Mouse (Mus musculus) thymus, adult 18-20 months (tissue): Measurements from ENCODE around the gene Shisal1.

Experiments used
- DNase-seq, 2 experiments: peaks; one replicate each; pipeline ENCODE4 v3.0.0; 2022; ENCODE audit warnings: mixed read lengths in 2 of 2

Shisal1 gene

DNA sequence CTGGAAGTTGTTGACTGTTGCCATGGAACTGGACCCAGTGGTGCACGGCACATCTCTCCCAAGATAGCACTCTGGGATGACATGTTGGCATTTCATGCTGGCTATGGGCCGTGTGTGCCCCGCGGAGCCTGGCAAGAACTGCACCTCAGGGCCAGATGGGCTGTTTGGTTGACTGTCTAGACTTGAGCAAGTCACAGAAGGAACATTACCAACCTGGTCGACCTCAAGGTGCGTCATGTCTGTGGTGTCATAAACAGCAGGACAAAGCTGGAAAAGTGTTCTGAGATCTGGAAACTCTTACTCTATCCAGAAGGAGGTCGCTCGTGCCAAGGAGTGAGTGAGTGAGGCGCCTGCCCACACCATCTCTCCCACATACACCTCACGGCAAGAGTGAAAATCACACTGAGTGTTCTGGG, 80.3 kb downstream of the Shisal1 start:
- DNase-seq, result no peak

DNA sequence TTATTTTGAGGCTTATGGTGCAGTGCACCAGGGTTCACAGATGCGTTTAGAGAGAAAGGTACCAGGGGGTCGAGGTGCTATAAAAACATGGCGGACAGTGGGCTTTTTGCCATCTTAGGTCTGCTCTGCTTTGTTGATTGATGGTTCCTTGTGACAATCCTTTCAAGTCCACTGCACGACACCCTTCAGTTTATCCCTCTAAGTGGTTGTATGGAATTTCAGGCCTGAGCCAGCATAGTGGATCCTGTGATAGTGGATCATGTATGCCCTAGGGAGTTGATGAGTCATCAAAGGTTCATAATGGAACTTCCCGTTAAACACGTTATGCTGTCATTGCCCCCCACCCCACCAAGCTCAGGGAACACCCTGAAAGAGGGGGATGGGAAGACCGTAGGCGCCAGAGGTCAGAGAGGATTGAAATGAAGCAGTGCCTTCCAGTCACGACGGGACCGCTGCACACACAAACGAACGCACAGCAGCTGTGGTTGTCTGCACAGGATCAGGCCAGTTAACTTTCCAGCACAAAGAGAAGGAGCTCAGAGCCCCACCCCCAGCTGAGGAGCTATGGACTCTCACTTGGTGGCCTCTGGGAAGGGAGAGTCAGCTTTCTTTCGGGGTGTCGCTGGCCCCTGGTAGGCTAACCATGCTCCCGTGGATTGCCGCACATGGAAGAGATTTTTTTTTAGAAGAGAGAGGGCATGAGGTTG, 81.1 kb downstream of the Shisal1 start:
- no peak for DNase-seq

DNA sequence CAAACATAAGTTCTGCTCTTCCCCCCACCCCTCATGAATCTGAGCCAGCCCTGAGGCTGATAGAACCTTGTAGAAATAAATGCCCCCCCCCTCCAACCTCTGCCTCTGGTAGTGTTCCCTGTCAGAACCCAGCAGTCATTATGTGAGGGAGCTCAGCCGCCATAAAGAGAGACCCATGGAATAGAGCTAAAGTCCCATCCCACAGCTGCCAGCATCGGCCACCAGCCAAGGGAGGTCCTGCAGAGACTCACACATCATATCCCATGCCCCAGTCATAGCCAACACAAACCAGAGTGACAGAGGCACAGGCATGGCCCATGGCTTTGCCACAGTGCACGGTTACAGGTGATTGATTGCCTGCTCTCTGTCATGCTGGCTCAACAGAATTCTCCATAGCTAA, 82.2 kb downstream of the Shisal1 start:
- no peak for DNase-seq

DNA sequence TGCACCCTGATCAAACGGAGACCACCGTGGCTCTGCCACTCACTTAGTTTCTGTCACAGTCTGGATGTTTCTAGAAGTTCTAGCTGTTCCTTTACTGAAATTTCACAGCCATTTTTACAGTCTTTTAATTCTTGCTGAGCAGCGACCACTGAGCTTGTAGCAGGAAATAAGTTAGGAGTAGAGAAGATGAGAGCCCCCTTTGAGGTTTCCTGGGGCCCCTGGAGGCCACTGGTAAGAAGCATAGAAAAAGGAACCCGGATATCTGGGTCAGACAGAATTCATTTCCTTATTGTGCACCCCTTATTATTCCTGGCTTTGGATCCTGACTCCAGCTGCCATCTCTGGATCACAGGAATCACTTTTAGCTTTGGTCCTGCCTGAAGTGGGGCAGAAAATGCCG, 91.8 kb downstream of the Shisal1 start:
- DNase-seq, result no peak

DNA sequence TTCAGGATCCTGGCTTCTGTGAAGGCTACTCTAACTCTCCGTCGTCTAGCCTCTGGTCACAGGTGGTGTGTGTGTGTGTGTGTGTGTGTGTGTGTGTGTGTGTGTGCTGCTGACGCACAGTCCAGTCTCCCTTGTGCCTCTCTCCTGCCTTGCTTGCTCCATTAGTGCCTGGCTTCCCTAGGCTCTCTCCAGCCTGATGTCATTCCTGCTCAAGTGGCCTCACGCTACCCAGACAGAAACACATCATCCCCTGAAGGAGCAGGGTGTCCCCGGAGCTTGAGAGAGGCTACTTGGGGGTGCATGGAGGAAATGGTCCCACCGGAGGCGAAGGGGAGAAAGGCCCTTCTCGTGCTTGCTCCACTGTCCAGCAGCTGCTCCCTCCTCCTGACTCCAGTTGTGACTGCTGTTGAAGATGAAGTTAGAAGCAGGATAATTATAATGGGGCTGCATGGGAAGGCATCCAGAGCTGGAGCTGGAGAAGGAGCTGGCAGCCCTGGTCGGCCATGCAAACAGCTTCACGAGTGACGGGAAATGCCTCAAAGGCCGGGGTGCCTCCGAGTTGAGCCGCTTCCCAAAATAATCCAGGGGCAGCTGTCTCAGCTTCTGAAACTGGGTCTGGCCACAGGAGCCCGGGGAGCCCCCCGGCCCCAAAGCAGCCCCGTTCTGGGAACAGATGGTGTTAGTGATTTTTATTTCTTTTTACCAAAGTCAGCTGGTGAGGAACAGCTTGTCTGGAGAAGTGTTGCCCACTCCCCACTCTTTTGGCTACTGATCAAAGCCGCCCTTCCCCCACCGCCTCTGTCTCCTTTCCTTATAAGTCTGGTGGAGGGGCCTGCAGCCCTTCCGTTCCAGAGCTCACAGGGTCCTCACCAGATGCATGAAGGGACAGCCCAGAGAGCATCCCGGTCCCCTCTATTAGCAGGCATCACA, 94.7 kb downstream of the Shisal1 start:
- DNase-seq, result no peak

DNA sequence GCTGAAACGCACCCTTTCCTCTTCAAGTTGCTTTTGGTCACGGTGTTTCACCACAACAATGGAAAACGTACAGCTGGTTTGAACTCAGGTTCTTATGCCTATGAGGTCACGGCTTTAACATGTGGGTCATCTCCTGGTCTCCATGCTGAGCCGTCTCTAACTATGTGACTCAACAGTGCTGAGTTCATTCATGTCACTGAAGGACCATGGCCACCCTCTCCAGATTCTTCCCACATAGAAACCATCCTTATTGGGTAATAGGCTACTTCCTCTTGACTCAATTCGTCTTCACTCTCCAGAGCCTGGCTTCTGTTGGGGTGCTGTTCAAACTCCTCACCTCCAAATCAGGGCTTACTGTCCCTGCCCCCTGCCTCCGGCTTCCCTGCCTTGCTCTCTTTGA, 95.6 kb downstream of the Shisal1 start:
- no peak for DNase-seq

DNA sequence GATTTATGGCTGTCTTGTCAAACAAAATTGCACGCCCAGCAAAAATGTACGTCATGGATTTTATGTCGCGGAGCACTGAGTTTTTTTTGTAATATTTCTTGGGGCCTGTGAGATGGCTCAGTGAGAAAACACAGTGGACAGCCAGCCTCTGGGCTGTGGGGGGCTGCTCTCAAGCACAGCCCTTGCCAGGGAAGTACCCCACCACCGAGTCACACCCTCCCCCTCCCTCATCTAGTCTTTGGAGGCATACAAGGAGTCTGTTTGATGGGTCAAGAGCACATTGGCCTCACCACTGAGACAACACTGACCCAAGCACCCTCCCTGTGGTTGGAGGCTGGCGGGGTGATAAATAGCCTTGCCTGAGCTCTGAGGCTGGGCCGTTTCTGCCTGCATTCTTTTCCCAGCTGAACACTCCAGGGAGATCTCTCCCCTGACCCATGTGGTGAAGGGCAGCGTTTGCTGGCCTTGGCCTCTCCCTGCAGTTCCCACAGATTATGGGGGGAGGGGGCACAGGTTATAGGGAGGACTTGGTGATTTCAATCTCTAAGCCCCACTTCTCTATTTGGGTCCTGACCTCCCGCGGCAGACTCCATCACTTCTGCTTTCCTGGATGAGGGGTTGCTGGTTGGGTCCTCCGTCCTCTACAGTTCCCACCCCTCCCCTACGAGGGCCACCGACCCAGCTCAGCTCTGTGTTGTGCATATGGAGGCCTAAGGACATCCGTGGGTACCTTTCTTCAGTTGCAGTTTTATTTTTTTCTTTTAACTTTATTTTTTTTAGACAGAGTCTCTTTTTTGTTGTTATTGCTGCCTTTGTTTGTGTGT, 96.8 kb downstream of the Shisal1 start:
- no peak for DNase-seq

DNA sequence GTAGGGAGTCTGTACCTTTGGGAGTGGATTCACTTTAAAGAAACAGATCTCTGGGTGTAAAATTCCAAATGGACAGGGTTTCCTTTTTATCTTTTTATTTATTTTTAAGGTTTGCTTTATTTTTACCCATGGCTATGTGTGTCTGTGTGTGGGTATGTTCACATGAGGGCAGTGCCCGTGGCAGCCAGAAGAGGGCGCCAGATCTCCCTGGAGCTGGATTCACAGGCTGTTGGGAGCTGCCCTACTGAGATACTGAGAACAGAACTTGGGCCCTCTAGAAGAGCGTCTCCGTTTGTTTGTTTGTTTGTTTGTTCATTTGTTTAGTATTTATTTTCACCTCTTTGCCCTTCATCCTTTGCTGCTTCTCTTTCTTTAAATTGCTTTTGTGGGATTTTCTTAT, 98.1 kb downstream of the Shisal1 start:
- DNase-seq, result no peak

DNA sequence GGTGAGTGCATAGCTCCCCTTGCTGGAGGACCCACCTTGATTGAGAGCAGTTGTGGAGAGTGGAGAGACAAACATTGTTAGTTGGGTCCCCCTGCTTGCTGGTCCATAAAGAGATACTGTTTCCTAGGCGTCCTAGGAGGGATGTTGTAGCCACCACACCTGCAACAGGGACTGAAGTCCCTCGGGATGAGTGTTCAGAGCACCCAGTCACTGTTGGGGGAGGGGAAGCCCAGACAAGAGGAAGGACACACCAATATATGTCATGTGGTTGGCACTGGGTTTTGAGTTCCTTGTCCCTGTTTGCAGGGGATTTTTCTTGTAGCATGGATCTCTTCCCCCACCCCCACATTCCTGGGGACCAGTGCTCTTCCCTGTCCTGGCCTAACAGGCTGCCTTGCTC, 106.0 kb downstream of the Shisal1 start:
- no peak for DNase-seq

DNA sequence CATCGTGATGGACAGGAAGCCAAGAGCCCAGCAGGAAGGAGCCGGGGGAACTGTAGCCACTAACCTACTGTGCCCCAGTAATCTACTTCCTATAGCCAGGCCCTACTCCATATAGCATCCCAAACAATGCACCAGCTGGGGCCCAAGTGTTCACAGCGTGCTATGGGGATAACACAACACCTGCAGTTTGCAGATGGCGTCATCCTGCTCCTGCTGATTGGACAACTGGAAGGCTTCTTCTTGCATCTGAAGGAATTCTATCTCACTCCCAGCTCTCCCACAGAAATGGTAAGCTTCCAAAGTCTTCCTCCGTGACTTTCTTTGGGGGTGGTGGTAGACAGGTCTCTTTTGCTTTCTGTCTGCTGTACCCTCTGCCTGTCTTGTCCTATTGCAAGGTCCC, 109.3 kb downstream of the Shisal1 start:
- no peak for DNase-seq

DNA sequence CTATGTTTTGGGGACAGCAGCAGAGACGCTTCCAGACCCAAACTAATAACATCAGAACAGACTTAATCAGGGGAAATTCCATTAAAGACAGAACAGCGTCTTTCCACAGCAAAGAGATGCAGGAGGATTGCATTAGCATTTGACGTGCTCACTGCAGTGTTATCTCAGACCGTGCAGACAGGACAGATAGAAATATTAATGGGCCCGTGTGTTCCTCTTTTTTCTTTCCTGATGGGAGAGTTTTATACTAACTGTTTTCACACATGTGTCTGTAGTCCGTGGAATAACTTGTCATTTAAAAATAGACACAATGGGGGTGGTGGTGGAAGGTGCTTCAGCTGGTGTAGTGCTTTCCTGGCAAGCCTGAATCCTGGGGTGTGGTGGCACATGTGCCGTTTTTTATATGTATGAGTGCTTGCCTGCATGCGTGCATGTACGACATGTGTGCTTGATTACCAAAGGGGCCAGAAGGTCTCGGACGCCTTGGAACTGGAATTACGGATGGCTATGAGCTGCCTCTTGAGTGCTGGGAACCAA, 110.5 kb downstream of the Shisal1 start:
- no peak for DNase-seq

DNA sequence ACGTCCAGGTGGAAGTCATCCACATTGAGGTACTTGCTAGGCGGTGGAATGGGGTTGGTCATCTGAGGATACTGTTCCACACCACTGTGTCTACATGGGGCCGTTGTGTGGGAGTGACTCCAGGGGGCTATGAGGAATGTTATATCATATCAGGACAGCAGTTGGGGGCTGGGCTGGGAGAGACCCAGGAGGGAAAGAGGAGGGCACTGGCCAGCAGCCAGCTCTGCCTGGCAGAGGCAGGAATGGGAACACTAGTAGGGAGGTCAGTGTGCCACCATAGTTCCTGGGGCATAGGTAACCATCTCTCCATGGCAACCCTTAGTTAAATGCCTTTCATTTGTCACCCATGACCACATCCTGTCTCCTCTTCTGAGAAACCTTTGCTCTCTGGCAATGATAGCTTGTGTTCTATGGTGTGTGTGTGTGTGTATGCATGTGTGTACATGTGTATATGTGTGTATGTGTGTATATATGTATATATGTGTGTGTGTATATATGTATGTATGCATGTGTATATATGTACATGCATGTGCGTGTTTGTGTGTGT, 115.8 kb downstream of the Shisal1 start:
- no peak for DNase-seq

DNA sequence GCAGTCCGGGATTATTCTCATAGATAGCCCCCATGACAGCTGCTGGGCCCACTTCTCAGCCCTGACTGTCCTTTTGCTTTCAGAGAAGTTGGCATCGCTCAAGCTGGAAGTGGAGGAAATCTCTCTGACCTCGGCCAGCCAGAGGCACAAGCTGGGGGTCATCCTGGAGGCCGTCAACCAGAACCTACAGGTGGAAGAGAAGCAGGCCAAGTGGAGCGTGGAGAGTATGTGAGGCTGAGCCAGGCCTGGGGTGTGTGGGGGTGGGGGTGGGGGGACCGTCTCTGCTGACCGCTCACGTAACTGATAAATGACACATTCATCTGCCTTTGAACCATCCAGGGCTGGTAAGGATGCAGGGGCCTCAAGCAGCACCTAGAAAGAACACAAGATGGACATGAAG, 117.0 kb downstream of the Shisal1 start:
- no peak for DNase-seq
